Mouse (Mus musculus): ENCODE data around the gene Bcl7a. TPM values are rescaled to one million over a fixed set of nuclear protein-coding genes. Genes with fewer than 3 reads are reported as not detected.

The Bcl7a gene
- polyA plus RNA-seq, 2 experiments: 20.1 to 28.3 TPM

DNA sequence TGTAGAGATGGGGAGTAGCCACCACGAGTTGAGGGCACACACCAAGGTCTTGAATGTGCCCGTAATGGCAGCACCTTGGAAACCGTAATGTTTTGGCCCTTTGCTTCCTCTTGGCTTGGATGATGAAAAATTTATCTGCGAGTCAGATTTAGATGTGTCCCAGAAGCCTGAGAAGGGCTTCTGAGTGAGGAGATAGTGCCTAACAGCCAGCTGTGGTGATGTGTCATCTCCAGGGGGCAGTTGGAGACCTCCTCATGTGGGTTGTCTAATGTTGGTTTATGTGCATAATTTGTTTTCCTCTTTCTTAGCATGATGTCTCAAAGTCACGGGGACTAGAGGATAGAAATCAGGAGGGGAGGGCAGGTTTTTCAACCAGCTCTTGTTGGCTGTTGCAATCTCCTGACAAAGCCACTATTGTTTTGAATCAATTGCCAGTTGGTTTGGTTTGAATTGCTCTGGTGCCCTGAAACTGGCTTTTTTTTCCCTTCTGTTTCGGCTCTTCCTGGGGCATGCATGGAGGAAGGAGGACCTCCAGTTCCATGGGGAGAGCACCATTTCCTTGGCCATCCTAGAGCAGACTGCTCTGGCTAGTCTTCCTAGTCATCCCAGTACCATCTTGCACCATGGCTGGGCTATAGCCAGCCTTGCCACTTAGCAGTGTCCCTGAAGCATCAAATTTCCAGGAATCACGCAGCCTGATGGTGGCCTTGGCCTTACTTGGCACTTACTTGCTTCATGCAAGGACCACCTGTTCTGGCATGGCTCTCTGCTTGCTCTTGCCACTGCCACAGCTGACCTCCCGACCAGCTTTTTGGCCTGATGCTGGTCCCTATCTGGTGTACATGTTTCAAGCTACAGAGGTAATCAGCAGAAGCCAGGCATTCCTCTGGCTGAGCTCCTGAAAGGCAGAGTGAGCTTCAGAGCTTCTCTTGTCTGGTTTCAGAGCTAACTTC, 73.2 kb downstream of the Bcl7a start:
- 81% methylated on average over 8 of the region's 8 CpGs for WGBS
- H3K36me3 ChIP-seq (ENCODE audit: control insufficient read depth, insufficient read depth, low read length): no peaks in the 10 kb centered on the region
- no peaks in the 10 kb centered on the region for H3K27me3 ChIP-seq (ENCODE audit: control insufficient read depth, insufficient read depth, low read length)
- peaks cover 11% of the 10 kb centered on the region; the same call in 1 of the 2 replicates for H3K4me1 ChIP-seq (ENCODE audit: control insufficient read depth, insufficient read depth, low read length)
- no peak for TF ChIP-seq POLR2A (IDR thresholded peaks at IDR 0.05; ENCODE audit: borderline replicate concordance, extremely low read depth, insufficient read depth, insufficient read length)
- H3K9ac ChIP-seq (ENCODE audit: low read depth, low read length, severe bottlenecking): no peak overlapping the region
- H3K4me2 ChIP-seq (replicated peaks; ENCODE audit: low read depth, low read length, severe bottlenecking): no peak overlapping the region
- DNase-seq (ENCODE audit: low spot score): no peak
- ATAC-seq (ENCODE audit: low FRiP score, low read depth): no peak
- no peaks in the 10 kb centered on the region for H3K9me3 ChIP-seq (ENCODE audit: control insufficient read depth, low read length)
- no peak overlapping the region for H3K4me3 ChIP-seq (replicated peaks; ENCODE audit: low read length)
- H3K27ac ChIP-seq (replicated peaks; ENCODE audit: low read depth, low read length): no peak overlapping the region

GRCm38 (mm10) chr5:123423885-123424284, 80.3 kb downstream of the Bcl7a start:
- ATAC-seq (ENCODE audit: low FRiP score, low read depth) (no peak), DNase-seq (ENCODE audit: low spot score) (peak; percentile 59)
- peaks cover 6% of the 10 kb centered on the region; the same call in 1 of the 2 replicates for H3K4me1 ChIP-seq (ENCODE audit: control insufficient read depth, insufficient read depth, low read length)
- H3K4me2 ChIP-seq (replicated peaks; ENCODE audit: low read depth, low read length, severe bottlenecking): no peak overlapping the region
- no peak for TF ChIP-seq POLR2A (IDR thresholded peaks at IDR 0.05; ENCODE audit: borderline replicate concordance, extremely low read depth, insufficient read depth, insufficient read length)
- no peak overlapping the region for H3K4me3 ChIP-seq (replicated peaks; ENCODE audit: low read length)
- H3K27me3 ChIP-seq (ENCODE audit: control insufficient read depth, insufficient read depth, low read length): no peaks in the 10 kb centered on the region
- no peaks in the 10 kb centered on the region for H3K9me3 ChIP-seq (ENCODE audit: control insufficient read depth, low read length)
- 45% methylated on average over 2 of the region's 2 CpGs for WGBS
- H3K9ac ChIP-seq (ENCODE audit: low read depth, low read length, severe bottlenecking): no peak overlapping the region
- H3K27ac ChIP-seq (replicated peaks; ENCODE audit: low read depth, low read length): no peak overlapping the region
- no peaks in the 10 kb centered on the region for H3K36me3 ChIP-seq (ENCODE audit: control insufficient read depth, insufficient read depth, low read length)

Other genes starting within 250 kb of the Bcl7a start
- 5.8 and 6.6 TPM in 2 replicates for gene Rhof, start 211.1 kb upstream of the Bcl7a start, polyA plus RNA-seq (2012; rRNA removed)
- gene Rhof, start 211.1 kb upstream of the Bcl7a start, polyA plus RNA-seq (2014; fragmentation: Nextera tagmentation; extraction: Ambion mirVana): 3.9 and 4.9 TPM in 2 replicates
- 15.0 and 17.5 TPM in 2 replicates for gene Setd1b, start 201.6 kb upstream of the Bcl7a start, polyA plus RNA-seq (2012; rRNA removed)
- gene Setd1b, start 201.6 kb upstream of the Bcl7a start, polyA plus RNA-seq (2014; fragmentation: Nextera tagmentation; extraction: Ambion mirVana): 11.7 and 13.2 TPM in 2 replicates
- gene Psmd9, start 174.4 kb upstream of the Bcl7a start, polyA plus RNA-seq (2012; rRNA removed): 44.0 and 47.0 TPM in 2 replicates
- gene Psmd9, start 174.4 kb upstream of the Bcl7a start, polyA plus RNA-seq (2014; fragmentation: Nextera tagmentation; extraction: Ambion mirVana): 61.1 and 65.1 TPM in 2 replicates
- not detected in 2 replicates for gene Hpd, start 161.1 kb upstream of the Bcl7a start, polyA plus RNA-seq (2012; rRNA removed)
- gene Hpd, start 161.1 kb upstream of the Bcl7a start, polyA plus RNA-seq (2014; fragmentation: Nextera tagmentation; extraction: Ambion mirVana): not detected in 2 replicates
- gene Wdr66, start 91.7 kb upstream of the Bcl7a start, polyA plus RNA-seq (2012; rRNA removed): 0.86 and 0.87 TPM in 2 replicates
- 0.50 and 0.53 TPM in 2 replicates for gene Wdr66, start 91.7 kb upstream of the Bcl7a start, polyA plus RNA-seq (2014; fragmentation: Nextera tagmentation; extraction: Ambion mirVana)
- 28.3 and 37.8 TPM in 2 replicates for gene Mlxip, start 51.0 kb downstream of the Bcl7a start, polyA plus RNA-seq (2012; rRNA removed)
- 16.5 and 19.7 TPM in 2 replicates for gene Mlxip, start 51.0 kb downstream of the Bcl7a start, polyA plus RNA-seq (2014; fragmentation: Nextera tagmentation; extraction: Ambion mirVana)
- gene Lrrc43, start 145.5 kb downstream of the Bcl7a start, polyA plus RNA-seq (2012; rRNA removed): not detected in 2 replicates
- not detected in 2 replicates for gene Lrrc43, start 145.5 kb downstream of the Bcl7a start, polyA plus RNA-seq (2014; fragmentation: Nextera tagmentation; extraction: Ambion mirVana)
- not detected in 2 replicates for gene Il31, start 145.7 kb downstream of the Bcl7a start, polyA plus RNA-seq (2012; rRNA removed)
- gene Il31, start 145.7 kb downstream of the Bcl7a start, polyA plus RNA-seq (2014; fragmentation: Nextera tagmentation; extraction: Ambion mirVana): not detected in 2 replicates
- gene B3gnt4, start 166.6 kb downstream of the Bcl7a start, polyA plus RNA-seq (2012; rRNA removed): 1.8 and 2.0 TPM in 2 replicates
- 0.34 and 1.2 TPM in 2 replicates for gene B3gnt4, start 166.6 kb downstream of the Bcl7a start, polyA plus RNA-seq (2014; fragmentation: Nextera tagmentation; extraction: Ambion mirVana)
- 85.2 and 92.3 TPM in 2 replicates for gene Diablo, start 180.3 kb downstream of the Bcl7a start, polyA plus RNA-seq (2012; rRNA removed)
- 97.4 and 107 TPM in 2 replicates for gene Diablo, start 180.3 kb downstream of the Bcl7a start, polyA plus RNA-seq (2014; fragmentation: Nextera tagmentation; extraction: Ambion mirVana)
- gene Gm49027, start 181.7 kb downstream of the Bcl7a start, polyA plus RNA-seq (2012; rRNA removed): 3.9 and 6.1 TPM in 2 replicates
- 0.41 and 0.55 TPM in 2 replicates for gene Gm49027, start 181.7 kb downstream of the Bcl7a start, polyA plus RNA-seq (2014; fragmentation: Nextera tagmentation; extraction: Ambion mirVana)
- 21.4 and 22.3 TPM in 2 replicates for gene Vps33a, start 229.2 kb downstream of the Bcl7a start, polyA plus RNA-seq (2012; rRNA removed)
- gene Vps33a, start 229.2 kb downstream of the Bcl7a start, polyA plus RNA-seq (2014; fragmentation: Nextera tagmentation; extraction: Ambion mirVana): 31.0 and 33.3 TPM in 2 replicates

All from limb, embryonic 14.5 days (tissue).